Mouse (Mus musculus): ENCODE results near the gene Hes7.

- TF ChIP-seq CTCF (IDR thresholded peaks at IDR 0.05; ENCODE audit: borderline replicate concordance, insufficient read depth, low read length) (no peak), POLR2A (IDR thresholded peaks at IDR 0.05; ENCODE audit: low read depth, low read length) (no peak)
These were observed 30.8 kb downstream of the Hes7 start for GRCm38 (mm10) chr11:69151004-69151403.

All from embryonic fibroblast, embryonic 13.5 days (primary cell).